Mouse (Mus musculus) megakaryocyte, adult 5-6 weeks (primary cell): ENCODE data around the gene Nenf. TPM values are rescaled to one million over a fixed set of nuclear protein-coding genes. Genes with fewer than 3 reads are reported as not detected.
A peak's percentile ranks its signal among the peaks of the same experiment; 100 is the strongest.

Source experiments
- ATAC-seq: 2 replicates; pipeline ENCODE4 v1.8.0; 2016; ENCODE audit warnings: mild to moderate bottlenecking, inconsistent platforms; ENCODE audit not compliant: poor library complexity, severe bottlenecking
- total RNA-seq, 2 experiments: library from RNA; stranded (forward) in 1 of 2; stranded (reverse) in 1 of 2; fragments of 153-499, 151-499 nt in 1 of 2; fragments of 221-1000, 200-1000 nt in 1 of 2; gene quantifications; 2 replicates each; pipeline versions ENCODE4 v1.2.3 to v1.2.4; 2015 to 2017

Nenf gene
- total RNA-seq, 2 experiments from 2014 or later = 4.6 to 14.9 TPM

DNA sequence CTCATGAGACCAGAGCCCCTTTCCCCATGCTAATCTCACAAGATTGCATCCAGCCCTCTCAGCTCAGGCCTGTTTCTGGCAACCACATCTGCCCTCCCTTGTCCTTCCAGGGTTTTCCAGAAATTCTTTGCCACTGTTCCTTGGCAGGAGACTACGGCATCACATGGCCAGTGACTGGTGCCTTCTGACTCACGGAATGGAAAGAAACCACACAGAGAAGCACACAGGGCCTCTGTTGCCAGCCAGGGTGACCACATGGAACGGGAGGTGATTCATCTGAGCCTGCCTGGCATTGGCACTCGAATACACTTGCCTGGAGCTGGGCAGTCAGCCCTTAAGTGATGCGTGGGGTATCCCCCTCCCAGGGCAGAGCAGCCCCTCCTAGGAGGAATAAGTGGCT lies 25.6 kb downstream of the Nenf start:
- ATAC-seq = no peak

DNA sequence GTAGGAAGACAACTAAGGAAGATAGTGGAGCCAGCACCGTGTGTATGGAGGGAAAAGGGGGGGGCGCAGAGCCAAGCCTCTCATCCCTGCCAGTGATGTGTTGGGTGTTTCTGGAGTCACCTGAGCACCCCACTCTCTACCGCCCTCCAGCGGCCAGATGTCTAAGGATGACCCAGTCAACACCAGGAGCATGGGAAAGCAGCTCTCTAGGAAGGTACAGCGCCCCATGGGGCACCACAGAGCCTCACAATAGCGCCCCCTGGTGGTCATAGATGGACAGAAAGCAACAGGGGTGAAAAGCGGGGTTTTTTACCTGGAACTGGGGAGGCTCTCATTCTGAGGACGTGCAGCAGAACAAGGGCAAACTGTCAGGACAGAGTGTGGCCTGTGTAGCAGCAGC lies 29.2 kb downstream of the Nenf start:
- ATAC-seq = peak; percentile 94

DNA sequence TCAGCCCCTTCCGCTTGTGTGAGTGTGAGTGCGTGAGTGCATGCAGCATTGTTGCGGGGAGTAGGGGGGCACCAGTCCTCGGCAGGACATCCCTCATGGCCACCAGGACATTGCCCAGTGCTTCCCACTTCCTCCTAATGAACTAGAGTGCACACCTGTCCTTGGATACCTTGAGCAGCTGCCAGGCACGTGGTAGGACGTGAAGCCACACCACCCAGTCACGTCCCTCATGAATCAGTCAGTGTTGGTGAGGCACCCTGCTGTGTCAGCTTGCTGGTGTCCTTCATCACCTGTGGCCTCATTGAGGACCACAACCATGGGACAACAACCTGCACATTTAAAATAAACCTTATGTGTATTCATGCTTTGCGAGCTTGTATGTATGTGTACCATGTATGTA lies 33.5 kb downstream of the Nenf start:
- no peak for ATAC-seq

DNA sequence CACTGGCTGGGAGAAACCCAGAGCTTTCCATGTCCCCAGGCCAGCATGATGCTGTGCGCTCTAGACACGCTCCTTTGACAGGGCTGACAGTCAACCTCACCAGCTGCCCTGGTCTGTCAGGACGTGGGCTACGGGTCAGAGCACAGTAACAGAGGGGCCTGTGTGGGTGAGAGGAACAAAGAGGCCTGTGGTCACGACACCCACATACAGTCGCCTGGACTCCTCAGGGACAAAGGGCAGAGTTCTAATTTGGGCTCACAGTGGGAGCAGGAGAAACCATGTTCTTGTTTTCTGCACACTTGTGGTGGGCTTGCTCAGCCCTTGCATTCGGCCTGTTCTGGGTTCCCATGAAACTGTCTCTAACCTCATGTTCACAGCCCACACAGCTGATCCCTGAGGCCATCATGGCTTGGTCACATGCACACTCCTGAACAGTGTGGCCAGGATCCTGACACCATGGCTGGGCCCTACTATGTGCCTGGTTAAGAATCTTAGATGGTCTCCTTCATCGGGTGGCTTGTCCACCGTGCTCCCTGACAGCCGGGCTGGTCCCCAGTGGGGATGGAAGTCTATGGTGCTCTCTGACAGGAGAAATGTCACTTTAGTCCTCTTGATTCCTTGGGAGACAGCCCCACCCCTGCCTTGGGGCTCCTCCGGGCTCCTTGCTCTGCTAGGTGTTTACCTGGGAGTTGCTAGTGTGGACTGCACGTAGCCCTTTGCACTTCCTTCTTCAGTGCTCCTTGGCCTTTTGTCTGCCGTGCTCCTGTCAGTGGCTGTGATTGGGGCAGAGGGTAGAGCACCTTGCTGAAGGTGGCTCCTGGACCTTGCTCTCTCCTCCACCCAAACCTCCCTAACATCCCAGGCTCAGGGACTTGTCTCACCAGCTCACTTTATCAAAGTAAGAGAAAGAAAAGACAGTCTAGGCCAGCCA lies 34.6 kb downstream of the Nenf start:
- ATAC-seq = no peak

DNA sequence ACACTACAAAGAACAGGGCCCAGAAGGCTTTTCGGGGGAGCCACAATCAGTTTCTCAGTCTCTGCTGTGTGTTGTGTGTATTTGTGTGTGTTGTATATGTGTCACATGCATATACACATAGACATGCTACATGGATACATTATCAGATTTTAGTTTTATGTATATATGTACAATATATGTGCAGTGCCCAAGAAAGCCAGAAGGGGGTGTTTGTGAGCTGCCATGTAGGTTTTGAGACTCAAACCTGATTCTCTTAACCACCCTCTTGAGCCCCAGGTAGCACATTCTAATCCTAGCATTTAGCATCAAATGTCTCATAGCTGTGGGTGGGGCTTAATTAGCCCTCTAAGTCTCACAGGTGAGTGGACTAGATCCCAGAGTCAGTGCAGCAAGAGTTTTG lies 35.7 kb downstream of the Nenf start:
- ATAC-seq = no peak

DNA sequence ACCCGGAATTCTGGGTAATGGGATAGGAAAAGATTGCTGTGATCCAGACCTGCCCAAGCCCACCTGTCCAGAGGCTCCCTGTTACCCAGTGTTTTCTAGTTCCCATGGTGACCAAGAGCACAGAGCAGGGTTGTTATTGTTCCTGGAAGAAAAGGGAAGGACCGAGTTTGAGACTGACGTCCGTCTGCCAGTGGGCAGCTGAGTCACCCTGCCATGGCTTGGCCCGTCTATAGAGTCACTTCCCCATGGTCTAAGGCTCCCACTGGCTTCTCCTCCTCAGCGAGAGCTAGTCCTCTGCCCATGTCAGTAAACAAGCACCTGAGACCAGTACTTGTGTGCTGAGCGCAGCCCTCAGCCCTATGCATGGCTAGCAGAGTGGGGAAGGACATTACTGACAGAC lies 36.8 kb downstream of the Nenf start:
- ATAC-seq = peak; percentile 86

DNA sequence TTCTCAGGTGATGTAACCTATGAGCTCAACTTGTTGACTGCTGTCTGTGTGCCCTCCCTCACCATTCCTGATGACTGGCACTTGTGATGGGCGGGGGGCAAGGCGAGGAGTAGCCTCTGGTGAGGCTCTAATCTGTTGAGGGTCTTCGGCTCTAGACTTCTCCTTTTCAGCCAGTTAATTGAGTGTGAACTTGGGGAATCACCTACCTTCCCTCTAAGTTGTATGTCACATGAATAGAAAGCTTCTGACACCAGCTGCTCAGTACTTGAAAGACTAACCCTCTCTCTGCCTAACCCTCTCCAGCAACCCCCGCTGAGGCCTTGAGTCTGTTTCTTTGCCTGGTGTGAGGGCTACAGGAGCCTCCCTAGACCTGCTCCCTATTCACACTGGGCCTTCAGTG lies 39.7 kb downstream of the Nenf start:
- no peak for ATAC-seq

DNA sequence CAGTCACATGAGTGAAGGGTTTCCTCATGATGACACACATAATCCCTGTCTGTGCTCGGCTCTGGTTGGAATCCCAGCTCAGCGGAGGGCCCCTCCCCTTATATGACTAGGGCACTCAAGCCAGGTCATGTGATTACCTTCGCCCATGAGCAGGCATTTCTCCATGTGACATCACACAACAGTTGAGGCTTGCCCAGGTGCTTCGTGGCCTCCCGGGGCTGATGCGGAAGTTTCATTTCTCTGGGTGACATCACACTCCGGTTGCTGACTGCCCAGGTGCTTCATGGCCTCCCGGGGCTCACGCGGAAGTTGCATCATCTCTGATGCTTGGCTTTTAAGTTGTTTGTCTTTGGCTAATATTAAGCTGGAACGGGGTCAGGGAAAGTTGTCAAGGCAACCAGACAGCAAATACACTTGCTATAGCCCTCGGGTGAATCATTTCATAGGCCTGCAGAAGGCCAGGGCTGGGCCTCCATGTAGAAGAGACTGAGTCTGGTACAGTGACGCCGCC lies 40.4 kb downstream of the Nenf start:
- peak; percentile 69 for ATAC-seq

DNA sequence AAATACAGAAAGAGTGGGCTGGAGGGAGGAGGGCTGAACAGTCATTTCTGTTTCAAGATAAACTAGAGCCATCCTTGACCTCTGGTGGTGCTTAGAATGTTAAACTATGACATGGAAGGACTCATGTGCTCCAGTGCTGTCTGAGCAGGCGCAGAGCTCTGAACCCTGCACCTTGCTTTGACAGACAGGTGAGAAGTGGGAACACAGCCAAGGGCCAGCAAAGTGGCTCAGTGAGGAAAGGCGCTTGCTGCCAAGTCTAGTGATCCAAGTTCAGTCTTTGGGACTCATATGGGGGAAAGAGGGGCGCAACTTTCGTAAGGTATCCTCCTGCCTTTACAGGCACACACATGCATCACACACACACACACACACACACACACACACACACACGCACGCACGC lies 41.8 kb downstream of the Nenf start:
- ATAC-seq = no peak

DNA sequence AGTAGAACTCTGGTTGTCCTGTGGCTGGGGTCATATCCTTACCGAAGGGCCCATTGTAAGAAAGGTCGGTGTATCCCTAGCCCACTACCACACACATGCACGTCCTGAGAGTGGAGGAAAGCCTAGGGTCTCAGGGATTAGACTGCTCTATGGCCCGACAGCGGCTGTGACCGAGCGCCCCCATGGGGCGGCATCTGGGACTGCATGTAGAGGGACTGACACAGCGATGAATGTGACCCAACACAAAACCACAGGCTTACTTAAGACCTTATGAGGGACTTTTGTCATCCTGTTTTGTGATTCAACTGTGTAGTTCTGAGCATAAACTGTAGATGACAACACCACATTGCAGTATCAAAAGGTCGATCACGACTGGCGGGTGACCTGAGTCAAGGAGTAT lies 42.5 kb downstream of the Nenf start:
- ATAC-seq = peak; percentile 82

DNA sequence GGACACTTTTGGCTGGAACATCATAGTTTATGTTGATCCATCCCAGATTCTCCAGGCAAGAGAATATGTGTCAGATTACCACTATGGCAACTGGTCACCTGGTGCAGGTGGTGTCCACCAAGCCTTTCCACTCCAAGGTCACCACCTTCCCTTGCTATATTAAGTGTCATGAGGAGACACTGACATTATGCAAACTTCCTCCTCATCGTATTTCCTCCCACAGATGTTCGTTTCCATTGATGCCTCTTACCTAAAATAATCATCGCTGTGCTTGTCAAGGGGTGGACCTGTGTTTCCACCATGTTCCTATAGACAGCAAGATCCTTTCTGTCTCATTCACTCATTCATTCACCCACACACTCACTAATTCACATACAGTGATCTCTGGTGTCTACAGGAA lies 45.3 kb downstream of the Nenf start:
- no peak for ATAC-seq

DNA sequence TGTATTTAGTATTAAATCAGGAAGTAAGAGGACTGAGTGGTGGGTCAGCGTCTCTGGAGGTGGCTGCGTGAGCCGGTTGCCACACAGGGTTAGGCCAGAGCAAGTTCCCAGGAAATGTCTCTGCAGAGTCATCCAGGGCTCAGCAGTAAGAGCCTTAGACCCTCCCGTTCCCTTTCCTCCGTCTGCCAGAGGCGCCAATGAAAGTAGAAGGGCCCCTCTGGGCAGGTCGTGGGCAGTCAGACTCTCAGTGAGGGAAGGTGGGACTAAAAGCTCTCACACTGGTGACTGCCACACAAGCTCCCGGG lies 48.4 kb downstream of the Nenf start:
- peak; percentile 88 for ATAC-seq

DNA sequence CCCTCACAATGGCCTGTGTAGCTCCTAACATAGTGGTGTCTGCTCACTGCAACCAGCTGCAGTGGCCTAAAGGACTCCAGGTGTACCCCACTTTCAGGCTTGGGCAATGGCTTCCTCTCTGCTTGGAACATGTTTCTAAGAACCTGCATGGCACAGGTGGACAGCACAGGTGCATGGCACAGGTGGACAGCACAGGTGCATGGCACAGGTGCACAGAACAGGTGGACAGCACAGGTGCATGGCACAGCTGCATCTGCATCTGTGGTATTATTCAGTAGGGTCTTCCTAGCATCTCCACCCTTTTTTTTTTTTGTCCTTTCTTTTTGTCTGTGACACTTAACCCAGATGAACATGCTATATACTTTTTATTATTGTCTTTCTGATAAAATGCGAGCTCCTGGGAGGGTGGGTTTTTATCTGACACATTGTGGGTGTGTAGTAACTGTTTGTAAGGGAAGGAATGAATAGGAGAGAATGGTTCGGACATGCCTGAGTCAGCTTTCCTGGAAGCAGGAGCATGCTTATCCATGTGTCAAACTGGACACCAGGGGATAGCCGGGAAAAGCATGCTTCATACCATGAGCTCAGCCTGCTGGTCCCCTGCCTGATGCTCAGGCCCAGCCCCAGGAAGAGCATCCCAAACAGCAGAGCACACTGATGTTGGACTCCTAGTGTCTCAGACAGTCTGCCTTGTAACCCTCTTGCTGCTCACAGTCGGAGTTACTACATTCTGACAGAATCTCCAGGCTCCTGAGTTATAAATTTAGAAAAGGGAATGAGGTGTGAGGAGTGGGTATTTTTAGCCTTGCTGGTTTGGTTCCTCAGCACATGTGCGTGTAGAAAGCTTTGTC lies 49.0 kb downstream of the Nenf start:
- ATAC-seq = no peak

DNA sequence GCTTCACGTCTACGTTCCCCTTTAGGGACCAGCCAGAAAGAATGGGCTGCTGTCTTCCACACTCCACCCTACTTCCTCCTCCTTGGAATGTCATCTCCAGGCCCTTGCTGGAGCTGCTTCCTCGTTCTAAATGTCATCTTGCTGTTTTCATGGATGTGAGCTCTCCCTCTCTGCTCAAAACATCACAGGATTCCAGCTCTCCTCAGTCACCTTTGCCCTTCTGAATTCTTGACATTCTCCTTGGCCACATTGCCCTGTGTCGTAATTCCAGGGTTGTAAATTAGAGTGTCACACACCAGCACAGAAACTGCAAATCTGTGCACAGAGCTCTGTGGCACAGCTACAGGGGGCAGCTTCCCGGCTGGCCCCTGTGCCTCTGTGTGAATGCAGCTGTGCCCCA lies 50.1 kb downstream of the Nenf start:
- ATAC-seq = no peak

DNA sequence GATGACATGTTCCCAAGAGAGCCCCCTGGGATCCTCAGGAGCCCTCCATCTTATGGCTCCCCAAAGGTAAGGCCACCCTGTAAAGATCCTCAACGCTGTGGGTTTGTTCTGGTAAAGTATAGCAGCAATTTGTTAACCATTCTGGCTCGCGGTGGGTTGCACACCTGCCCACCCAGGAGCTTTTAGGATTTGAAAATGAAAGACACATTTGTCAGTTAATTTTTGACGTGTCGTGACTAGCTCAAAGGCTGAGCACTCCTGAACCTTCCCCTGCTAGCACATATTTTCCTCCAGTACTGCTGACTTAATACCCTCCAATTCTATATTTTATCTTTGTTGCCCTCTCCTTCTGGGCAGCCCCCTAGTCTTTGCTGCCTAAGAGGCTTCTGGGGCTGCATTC lies 50.8 kb downstream of the Nenf start:
- ATAC-seq = no peak

DNA sequence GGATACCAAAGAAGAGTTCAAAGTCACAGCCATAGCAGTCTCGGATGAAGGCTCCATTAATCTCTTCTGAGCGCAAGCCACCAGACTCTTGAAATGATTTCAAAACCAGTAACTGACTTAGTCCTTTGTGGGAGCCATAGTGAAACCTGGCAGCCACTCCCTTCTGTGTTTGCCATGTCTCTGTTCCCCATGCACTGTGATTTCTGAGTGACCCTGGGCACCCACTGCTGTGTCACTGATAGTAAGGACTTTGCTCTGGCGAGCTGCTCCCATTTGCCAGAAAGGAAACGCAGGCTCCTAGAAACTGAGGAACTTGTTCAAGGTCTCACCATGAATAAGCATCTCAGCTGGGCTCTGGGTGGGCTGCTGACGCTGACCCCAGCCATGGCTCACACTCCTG lies 54.5 kb downstream of the Nenf start:
- no peak for ATAC-seq

DNA sequence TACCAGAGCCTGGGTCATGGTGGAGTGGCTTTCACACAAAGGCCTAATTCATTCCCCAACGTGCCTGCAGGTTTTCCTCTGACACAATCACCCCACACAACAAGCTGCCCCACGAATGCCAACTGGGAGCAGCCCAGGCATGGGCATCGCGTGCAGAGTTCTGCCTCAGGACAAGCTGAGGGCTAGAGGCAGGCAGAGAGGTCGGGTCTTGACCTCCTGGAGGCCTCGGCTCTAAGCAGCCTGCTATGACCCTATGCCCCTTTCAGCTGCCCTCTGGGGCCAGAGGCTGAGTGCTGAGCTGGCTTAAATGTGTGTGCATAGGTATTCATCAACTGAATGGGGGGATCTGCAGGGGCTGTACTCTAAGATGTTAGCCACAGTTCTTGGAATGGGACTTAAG lies 56.1 kb downstream of the Nenf start:
- no peak for ATAC-seq

DNA sequence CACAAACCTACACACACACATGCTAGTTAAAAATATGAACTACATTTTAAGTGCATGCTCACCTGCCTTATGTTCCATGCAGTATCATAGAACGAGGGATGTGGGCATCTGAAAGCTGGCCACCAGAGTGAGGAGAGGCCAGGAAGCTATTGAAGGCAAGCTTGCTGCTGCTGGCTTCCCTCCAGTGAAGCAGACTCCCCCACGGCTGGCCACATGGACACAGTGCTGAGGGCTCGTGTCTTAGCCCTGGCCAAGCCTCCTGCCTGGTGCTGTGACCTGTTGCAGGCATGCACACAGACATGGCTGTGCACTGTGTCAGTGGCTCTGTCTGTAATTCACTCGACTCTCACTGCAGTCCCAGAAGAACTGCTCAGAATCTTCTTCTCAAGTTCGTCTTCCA lies 58.3 kb downstream of the Nenf start:
- no peak for ATAC-seq

DNA sequence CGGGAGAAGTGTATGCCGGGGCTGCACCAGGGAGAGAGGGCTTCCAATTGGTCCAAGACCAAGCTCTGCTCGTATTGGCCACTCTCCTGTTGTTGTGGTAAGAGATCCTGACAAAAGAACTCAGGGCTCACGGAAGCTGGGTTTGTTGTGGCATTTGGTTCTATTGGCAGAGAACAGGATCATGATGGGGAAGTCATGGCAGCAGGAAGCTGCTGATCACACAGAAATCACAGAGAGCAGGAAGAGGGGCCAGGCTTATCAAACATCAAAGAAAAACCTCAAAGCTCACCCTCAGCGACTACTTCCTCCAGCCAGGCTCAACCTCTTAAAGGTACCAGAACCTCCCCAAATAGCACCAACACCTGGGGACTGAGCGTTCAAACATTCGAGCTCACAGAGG lies 58.9 kb downstream of the Nenf start:
- ATAC-seq = peak; percentile 72

DNA sequence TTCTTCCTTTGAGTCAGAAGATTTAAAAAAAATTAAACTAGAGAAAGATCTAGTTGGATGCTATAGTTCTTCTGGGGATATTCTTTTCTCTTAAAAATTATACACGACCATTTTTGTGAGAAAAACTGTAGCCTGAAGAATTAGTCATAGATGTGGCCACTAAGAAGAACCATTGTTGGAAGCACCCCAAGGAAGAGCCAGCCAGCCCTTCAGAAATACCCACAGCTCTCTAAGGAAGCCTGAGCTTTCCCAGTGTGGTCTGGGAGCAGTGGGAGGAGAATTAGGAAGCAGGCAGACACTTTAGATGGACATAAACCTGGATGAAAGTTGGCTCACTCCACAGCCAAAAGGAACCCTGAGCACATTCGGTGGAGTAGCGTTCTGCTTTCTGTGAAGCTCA lies 59.5 kb downstream of the Nenf start:
- no peak for ATAC-seq

DNA sequence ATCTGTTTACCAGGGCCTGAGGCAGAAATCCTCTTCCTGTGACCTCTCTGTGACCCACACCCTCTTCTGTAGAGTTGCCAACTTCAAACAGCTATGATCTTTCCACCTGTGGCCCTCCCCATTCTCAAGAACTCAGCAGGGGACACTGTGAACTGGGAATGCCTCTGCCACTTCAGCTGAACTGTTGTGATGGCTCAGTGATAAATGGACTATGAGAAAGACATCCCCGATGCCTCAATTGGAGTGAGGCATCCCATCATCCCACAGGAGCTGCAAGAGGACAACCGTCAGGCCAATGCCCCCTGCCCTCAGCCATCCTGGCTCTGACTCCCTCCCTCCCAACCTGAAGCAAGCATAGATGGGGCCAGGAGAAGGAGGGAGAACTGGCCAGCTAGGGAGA lies 60.0 kb downstream of the Nenf start:
- no peak for ATAC-seq

DNA sequence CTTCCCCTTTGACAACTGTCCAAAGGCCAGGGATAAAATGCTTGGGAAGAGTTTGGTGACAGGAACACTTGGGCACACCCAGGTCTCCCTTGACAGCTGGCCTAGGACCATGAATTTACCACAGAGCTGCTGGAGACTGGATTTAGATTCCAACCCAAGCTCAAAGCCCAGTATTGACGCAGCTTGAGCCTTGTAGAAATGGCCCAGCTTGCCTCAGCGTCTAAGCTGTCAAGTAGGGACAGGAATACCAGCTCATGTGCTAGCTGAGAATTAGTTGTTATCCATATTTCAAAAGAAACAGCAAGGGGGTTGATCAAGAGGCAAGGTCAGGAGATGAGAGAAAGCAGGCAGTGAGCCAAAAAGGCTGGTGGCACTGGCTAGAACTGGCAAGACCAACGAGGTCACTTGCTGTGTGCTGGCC lies 60.6 kb downstream of the Nenf start:
- no peak for ATAC-seq
